Mouse (Mus musculus) heart, adult 9 months (tissue): ENCODE measurements around the gene Cars2.
"Not testable (repeated sequence)": the region's sequence is repeated elsewhere in the genome, so short reads cannot be mapped to it uniquely, and the experiment has no call there.

Experiments
- DNase-seq, 2 experiments: peaks; one replicate each; pipeline ENCODE4 v3.0.0; 2022; ENCODE audit warnings: low spot score in 2 of 2

Cars2 gene

DNA sequence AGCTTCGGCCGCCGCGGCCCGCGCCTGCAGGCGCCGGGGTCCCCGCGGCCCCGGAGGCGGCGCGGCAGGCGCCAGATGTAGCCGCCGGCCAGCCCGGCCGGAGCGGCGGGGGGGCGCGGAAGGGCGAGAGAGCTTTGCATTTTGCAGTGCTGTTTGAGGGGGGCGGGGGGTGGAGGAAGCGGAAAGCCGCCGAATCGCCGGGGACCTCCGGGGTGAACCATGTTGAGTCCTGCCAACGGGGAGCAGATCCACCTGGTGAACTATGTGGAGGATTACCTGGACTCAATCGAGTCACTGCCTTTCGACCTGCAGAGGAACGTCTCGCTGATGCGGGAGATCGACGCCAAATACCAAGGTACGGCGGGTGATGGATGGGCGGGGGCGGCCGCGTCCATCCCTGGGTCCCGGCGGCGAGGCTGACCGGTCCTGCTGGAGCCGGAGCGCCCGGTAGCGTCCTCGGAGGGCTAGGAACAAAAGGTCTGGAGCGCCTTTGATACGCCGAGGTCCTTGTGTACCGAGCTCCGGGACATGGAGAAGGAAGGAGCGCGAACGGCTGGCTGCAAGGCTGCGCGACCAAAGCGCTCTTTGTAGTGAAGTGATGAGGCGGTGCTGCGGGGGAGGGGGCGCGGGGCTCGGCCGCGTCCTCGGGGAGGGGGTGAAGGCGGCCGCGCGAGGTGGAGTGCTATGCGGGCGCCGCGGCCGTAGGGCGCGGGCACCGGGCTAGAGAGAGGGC is 6.3 kb upstream of the Cars2 start:
- peak; percentile 44 to 52 for DNase-seq

DNA sequence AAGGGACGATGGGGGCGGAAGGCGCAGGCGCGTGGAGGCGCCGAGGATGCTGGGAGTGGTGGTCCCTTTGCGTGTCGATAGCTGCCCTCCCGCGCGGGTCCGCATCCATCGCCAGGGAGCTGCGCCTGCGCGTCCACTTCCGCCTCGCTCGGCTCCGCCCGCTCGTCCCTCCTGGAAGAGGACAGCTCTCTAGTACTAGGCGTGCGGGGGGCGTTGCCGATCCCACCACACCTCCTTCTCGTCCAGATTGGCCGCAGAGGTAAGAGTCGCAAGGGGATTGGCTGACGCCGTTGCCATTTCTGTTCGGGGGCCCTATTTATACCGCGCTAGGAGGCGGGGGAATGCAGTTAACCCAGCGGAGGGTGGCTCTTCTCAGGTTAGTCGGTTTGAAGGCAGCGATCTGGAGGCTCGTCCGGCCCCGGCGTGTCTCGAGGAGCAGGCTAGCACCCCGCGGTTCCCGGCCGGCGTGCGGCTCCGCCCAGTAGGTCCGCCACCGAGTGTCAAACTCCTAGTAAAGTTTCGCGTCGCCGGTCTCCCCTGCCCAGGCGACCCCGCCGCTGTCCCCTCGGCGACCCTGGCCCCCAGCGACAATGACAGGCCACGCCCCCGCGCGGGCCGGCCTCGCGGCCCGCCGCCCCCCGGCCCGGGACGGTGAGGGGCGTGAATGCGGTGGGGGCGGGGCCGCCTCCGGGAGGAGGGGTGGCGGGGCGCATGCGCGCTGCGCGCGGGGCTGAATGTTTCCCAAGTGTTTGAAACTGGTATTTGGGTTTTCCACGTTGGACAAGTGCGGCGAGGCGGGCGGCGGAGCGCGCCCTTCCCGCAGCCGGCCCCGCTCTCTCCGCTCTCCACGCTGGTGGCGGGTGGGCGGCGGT is 5.4 kb upstream of the Cars2 start:
- DNase-seq: peak; percentile 99

DNA sequence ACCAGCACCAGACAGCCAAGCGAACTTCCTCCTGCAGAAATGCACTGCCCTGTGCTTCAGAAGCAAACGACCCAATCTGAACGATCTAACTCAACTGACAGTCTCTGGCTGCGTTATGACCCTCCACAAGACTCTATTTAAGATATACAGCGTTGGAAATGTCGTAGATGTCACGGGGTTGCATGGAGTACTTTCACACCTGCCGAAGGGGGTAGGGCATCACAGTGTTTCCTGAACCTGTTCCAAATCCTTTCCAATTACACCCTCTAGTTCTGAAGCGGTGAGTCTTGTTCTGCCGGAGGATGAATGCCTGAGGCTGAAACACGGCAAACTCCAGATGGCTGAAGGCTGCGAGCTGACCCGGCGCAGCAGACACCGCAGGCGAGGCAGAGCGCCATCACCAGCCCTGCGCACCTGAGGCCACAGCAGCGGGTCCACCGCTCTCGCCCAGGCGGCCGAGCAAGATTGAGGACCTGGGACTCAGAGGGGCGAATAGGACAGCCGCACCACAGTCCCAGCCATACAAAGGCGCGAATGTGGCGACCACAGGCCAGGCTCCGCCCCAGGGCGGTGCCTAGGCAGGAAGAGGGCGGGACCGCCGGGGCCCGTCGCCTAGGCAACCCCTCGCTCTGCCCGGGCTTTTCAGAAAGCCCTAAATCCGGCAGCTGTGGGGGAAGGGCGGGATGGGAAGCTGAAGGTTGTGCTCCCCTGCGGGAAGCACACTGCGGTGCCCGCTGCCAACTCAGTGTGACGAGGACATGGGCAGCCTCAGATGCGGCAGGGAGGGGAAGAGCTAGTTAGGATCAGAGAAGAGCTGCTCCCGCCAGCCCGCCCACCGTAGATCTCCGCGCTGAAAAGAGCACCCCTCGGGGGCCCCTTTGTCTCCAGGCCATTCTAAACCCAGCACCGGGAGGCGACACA is 4.5 kb upstream of the Cars2 start, which contains the start of gene Ing1:
Gene Ing1, plus strand, starts transcription at position 773 of the 921 bp plus-strand sequence.
- peak; percentile 93 to 95 for DNase-seq

DNA sequence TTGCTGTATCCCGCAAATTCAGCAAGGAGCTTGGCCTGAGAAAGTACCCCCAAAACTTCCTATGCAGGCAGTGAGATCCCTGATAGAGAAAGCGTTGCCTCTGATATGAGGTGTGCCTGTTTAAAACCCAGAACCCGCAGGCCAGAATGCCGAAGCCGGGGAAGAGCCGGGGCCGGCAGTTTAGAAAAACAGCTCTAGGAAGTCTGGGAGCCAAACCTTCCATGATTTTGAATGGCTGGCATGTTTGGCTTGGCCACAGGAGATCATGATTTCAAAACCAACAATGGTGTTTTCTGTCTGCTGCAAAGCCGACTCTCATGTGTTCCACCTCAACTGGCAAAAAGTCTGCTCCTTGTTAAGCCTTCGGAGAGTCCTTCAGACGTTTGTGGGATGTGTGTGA is 1.8 kb upstream of the Cars2 start:
- DNase-seq: no peak

DNA sequence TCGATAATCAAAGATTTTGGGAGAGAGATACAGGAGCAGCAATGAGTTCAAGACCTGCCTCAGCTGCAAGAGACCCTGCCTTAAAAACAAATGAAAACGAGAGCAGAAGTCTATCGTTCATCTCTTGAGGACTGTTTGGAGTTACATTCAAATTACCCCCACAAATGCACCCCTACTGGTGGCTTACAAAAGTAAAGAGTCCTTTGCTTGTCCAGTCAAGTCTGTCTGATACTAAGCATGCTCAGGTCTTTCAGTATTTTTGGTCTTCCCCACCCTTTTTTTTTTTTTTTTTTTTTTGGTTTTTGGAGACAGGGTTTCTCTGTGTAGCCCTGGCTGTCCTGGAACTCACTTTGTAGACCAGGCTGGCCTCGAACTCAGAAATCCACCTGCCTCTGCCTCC is 914 bp upstream of the Cars2 start:
- not testable (repeated sequence) for DNase-seq

DNA sequence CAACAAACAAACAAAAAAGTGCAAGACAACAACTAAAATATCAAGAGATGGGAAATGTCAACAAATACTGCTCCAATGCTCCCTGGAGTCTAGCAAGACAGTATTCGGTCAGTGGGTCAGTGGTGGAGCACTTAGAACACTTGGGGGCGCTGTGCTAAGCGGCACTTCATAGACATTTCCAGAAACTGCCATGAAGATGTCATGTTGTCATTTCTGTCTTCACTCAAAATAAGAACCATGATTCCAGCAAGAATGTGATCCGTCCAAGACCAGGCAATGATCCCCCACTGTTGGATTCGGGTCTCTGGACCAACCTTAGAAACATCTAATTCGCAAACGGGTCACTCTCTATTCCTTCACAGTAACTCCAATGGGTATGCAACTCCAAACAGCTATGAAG is 877 bp downstream of the Cars2 start:
- DNase-seq: peak in 1 of 2 experiments; percentile 26

DNA sequence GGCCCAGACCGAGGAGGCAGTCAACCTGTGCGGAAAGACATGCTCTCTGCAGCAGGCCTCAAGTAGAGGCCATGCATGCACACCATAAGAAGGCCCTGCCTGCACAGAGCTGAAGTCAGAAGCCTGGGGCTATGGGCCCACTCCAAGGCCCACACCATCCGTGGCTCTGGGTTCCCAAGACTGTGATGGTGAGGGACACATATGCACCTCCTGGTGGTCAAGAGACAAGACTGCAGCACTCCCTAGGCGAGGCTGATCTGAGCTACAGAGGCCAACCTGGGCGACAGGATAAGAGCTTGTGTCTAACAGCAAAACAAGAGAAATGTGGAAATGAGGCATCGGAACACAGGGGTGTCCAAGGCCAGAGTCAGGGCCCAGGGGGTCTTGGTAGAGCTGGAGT is 3.5 kb downstream of the Cars2 start:
- no peak for DNase-seq

DNA sequence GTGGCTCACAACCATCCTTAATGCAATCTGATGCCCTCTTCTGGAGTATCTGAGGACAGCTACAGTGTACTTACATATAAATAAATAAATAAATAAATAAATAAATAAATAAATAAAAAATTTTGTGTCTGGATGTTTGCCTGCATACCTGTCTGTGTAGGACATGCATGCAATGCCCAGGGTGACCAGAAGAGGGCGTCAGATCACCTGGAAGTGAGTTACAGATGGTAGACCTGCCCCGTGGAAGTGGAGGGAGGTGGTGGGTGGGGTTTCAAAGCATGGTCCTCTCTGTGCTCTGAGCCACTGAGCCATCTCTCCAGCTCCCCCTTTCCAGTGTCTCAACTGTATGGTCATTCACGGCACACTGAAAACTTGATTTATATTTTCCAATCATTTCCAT is 6.2 kb downstream of the Cars2 start:
- DNase-seq: no peak

DNA sequence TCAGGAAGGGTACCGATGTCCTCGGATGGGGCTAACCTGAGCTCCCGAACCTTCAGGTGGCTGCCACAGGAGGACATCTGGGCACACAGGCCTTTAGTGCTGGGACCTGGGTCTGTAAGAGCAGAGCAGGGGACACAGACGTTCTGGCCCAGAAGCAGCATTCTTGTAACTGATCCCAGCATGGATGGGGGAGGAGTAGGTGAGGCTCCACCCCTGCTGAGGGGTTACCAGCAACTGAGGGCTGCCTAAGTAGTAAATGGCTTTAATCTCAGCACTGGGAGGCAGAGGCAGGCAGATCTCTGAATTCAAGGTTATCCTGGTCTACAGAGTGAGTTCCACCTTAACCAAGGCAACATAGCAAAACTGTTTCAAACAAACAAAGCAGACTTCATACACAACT is 7.7 kb downstream of the Cars2 start:
- no peak for DNase-seq

DNA sequence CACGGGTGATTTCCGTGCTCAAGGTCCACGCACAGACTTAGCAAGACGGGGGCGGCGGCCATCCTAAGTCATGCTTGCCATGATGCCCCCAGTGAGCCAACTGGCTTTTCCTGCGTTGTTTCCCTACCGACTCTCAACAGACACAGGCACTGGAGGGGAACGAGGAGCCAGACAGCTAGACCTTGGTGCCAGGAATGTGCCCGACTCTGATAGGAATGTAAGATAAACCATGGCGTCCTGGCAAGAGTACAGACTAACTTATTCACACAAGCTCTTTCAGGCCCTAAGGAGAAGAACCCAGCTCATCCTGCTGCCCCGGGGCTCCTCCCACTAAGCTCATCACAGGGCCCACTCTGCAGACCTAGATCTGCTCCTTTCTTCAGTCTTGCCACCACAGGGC is 8.6 kb downstream of the Cars2 start:
- DNase-seq: no peak

DNA sequence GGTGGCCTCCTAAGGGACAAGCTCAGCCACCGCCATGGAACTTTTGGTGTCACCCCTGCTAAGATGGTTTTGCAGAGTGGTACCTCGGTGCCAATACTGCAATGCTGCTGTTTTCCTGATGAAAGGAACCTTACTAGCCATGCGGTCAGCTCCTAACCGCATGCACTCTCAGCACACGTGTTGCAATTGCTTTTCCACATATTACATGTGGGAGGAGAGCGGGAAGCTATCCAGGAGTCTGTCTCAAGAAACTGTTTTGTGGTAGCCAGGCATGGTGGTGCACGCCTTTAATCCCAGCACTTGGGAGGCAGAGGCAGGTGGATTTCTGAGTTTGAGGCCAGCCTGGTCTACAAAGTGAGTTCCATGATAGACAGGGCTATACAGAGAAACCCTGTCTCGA is 10.4 kb downstream of the Cars2 start:
- no peak for DNase-seq

DNA sequence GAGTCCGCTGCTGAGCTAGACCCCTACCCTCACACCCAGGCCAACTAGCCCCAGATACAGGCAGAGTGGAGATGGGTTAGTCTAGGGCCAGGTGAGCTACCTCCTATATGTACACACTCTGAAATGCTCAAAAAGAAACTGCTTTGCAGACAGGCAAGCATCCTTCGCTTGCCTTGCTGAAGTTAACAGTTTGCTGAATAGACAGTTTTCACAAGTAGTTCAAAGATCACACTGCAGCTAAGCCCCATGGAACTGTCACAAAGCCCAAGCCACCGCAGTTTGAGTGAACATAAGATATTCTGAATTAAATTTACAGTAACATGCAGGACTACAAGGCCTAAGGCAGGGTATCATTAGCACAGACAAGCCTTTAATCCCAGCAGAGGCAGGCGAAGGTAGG is 11.5 kb downstream of the Cars2 start:
- DNase-seq: no peak

DNA sequence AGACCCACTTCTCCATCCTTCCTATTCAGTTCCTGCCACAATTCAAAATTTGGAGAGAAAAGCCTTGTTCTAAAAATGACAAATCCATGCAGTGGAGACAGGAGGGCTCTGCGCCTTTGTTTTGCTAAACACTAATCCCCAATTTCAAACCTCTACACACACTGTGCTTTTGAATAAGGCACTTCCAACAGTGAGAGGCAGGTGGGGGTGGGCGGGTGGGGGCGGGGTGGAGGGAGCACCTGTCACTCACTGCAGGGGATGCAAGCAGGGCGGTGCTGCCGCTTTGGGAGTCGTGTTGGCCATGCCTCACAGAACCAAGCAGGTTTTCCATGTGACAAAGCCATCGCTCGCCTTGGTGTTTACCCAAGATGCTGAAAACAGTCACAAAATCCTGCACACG is 16.1 kb downstream of the Cars2 start:
- no peak for DNase-seq

DNA sequence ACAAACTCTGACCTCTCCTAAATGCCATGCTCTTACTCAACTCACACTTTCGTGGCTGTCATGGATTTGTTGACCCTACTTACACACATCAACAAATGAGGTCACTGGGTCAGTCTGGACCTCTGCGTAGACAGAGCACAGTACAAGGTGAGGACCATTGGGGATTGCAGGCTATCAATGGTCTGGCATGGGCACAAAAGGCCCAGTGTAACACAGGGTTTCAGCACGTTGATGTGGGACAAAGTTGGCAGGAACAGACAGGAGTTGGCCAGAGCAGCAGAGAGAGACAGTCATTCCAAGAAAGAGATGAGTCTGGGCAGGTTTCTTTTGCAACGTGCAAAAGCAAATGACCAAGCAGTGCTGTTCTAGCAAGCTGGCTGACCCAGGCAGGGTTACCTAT is 19.7 kb downstream of the Cars2 start:
- no peak for DNase-seq

DNA sequence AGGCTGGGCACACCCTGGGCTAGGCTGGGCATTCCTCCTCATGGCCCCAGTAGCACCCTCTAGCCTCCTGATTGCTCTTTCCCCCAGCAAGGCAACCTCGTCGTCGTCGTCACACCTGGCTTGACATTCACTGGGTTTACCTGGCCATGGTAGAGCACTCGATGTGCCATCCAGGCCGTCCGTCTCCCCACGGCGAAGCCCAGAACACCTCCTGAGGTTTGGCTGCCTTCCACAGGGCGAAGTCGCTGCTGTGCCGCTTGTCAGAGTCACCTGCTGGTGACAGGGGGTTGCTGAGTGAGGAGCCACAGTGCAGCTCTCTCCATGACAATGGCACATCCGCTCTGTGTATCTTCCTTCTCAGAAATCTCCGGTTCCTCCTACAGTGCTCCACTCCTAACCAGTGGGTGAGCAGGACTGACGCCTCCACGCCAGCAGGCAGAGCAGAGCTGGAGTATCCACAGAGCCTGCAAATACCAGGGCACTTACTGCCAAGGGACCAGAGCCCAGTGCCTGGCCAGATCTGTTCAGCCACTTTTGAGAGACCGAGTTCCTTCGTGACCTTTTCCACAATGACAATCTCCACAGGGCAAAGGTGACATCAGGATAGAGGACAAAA is 20.3 kb downstream of the Cars2 start:
- no peak for DNase-seq

DNA sequence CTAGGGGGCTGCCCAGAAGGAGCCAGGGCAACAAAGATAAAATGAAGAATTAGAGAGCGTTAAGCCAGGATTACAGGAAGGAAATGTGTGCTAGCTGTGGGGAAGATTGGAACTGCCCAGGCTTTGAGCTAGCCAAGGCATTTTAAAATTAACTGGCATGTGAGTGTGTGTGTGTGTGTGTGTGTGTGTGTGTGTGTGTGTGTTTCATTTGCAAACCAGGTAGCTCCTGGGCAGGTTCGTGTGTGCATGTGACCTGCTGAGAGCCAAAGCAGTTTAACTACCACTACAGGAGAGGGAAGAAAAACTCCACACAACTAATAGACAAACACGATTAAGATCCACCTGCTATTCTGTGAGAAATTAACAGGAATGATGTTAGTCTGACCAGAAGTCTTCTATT is 27.3 kb downstream of the Cars2 start:
- DNase-seq: no peak

DNA sequence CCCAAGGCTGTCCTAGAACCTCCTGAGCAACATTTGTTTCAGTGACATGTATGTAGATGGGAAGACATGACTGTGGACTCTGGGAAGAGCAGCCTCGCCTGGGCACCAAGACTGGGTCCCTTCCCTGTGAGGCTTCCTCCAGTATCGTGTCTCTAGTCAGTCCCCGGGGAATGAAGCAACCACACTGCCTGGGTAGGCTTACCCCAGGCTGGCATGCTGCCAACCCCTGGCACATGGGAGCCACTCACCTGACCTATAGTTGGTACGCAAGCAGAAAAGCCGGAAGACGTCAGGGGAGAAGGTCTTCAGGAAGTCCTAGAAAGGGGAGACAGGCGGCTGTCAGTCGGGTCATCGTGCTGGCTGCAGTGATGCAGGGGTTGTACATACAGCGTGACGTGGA is 31.9 kb downstream of the Cars2 start:
- DNase-seq: no peak

DNA sequence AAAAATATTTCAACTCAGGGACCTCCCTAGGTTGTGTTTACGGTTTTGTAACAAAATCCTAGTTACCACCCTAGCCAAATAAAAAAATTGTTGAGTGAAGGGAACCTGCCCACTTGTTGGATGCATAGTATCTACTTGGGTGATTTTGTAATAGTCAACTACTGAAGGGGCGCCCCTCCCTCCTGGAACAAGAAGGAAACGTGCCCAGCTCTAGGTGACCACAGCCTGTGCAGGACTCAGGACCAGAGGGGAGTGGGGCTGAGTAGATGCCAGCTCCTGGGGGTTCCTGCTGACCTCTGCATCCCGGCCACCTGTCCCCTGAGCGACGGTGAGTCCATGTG is 32.6 kb downstream of the Cars2 start:
- DNase-seq: no peak

DNA sequence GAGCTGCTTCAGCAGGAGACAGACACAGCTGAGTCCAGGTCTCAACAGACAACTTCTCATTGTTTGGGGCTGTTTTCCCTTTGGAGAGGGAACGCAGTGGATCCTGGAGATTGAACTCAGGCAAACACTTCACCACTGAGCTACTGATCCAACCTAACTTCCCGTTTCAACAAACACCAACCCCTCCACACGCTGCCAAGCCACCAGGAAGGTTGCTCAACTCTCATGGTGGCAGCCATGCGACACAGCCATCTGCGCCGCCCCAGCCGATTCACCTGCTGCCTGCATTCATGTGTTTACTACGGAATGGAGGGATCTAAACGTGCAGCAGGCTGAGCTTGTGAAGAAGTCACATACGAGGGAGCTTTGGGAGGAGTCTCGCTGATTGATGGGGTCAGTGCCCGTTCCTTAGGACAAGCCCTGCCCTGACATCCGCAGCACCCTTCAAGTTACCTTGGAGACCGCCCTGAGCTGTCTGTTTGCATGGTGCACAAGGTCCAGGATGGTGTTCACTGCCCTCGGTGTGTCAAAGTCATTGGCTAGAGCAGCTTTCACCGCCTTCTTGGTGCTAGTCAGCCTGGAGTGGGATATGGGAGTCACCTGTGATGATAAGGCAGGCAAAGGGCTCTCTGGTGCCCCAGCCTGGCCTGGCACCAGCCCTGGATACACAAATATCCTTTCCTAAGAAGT is 33.1 kb downstream of the Cars2 start:
- no peak for DNase-seq

DNA sequence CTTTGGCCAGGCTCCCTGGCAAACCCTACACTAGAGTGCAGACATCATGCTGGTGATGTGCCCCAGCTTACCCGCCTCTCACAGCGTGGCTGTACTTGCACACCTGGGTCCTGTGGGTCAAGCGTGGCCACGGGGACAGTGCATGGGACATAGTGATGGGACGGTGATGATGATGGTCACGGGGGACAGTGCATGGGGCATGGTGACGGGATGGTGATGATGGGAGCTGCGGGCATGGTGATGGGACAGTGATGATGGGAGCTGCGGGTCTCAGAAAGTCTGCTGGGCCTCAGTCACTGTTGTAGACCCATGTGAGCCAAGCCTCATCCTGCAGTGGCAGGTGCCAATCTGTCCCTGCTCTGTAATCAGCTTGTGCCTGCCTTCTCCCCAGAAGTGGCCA is 34.3 kb downstream of the Cars2 start:
- no peak for DNase-seq

DNA sequence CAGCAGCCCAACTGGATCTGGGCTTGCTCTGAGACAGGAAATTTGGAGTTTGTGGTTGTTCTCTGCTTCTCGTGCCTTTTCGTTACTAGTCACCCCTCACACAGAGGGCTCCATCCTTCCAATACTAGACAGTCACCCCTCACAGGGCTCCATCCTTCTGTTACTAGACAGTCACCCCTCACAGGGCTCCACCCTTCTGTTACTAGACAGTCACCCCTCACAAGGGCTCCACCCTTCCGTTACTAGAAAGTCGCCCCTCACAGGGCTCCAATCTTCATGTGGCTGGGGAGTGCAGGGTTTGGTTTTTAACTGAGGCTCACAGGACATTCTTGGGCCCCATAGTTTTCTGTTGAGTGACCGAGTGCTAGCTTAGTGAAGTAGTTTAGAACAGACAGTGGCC is 37.3 kb downstream of the Cars2 start:
- DNase-seq: no peak
